Mouse (Mus musculus) forebrain, embryonic 12.5 days (tissue): ENCODE measurements around the gene Mrpl51. TPM values are rescaled to one million over a fixed set of nuclear protein-coding genes. Genes with fewer than 3 reads are reported as not detected.
A peak's percentile ranks its signal among the peaks of the same experiment; 100 is the strongest.

ENCODE experiments used
- ATAC-seq: fragments of 200-750 bp; cut with Nextera tagmentation; 2 replicates; pipeline ENCODE4 v1.8.0; 2017; ENCODE audit warnings: moderate TSS enrichment; ENCODE audit not compliant: low FRiP score
- H3K27ac ChIP-seq: fragments of 300-500 bp; sonication (generic); 2 replicates; pipeline ENCODE4 v1.5.1; 2016; ENCODE audit warnings: mild to moderate bottlenecking
- H3K27me3 ChIP-seq: fragments of 300-500 bp; sonication (generic); 2 replicates; pipeline ENCODE4 v1.6.1; 2016; ENCODE audit warnings: mild to moderate bottlenecking
- H3K36me3 ChIP-seq: fragments of 300-500 bp; sonication (generic); replicated peaks from 2 replicates; pipeline ENCODE4 v1.6.1; 2016; ENCODE audit warnings: mild to moderate bottlenecking
- H3K4me1 ChIP-seq: fragments of 300-500 bp; sonication (generic); 2 replicates; pipeline ENCODE4 v1.6.1; 2016
- H3K4me2 ChIP-seq: fragments of 300-500 bp; sonication (generic); 2 replicates; pipeline ENCODE4 v1.6.1; 2016; ENCODE audit warnings: mild to moderate bottlenecking, moderate library complexity
- H3K4me3 ChIP-seq: fragments of 300-500 bp; sonication (generic); replicated peaks from 2 replicates; pipeline ENCODE4 v1.5.1; 2016; ENCODE audit warnings: mild to moderate bottlenecking
- H3K9ac ChIP-seq: fragments of 300-500 bp; sonication (generic); 2 replicates; pipeline ENCODE4 v1.6.1; 2016; ENCODE audit warnings: mild to moderate bottlenecking
- H3K9me3 ChIP-seq: fragments of 300-500 bp; sonication (generic); 2 replicates; pipeline ENCODE4 v1.6.1; 2016
- WGBS: fragments of 180-500 bp; shearing (Covaris S2); methylation state at CpG from one replicate; pipeline ENCODE4 v1.1.7; 2016; 5-methylcytosine and 5-hydroxymethylcytosine counted together
- polyA plus RNA-seq: library from polyadenylated mRNA; unstranded; fragments of >200 nt; fragmentation: Nextera tagmentation; extraction: Ambion mirVana; gene quantifications from 2 replicates; pipeline ENCODE4 v1.2.1, GENCODE M21; 2016

Mrpl51 gene
- polyA plus RNA-seq: 192 and 193 TPM in 2 replicates

DNA sequence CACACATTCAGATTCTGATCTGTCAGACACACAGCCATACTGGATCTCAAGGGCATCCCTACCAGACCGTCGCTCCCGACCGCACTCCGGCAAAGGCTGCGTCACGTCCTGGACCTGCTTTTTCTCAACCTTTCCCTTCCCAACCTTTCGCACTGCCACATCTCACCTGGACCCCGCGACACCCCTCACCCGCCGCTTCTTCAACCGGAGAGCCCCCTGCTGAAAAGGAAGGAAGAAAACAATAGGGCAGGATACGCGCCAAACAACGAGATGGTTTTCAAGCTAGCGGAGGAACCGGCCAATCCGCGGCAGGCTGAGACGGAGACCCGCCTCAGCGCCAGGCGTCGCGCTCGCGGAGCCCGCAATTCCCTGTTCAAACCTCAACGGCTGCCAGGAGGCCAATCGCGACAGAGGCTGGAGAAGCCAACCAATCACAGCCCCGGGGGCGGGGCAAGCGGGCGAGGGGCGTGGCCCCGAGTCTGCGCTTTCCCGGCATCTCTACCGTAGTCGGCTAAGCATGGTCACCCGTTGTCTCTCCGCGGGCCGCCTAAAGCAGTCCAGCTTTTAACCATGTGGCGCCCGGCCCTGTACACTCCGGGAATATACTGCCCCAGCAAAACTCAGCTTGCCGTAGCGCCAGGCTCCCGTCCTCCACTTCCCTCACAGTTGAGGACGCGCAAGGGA is at the start of gene Mrpl51, which contains the start of gene Ncapd2:
Gene Mrpl51 (plus strand): TSS at position 470 of the 684 bp plus-strand sequence.
Gene Ncapd2 (minus strand): TSS at position 370 of the 684 bp plus-strand sequence.
- ATAC-seq: peak; percentile 97

GRCm38 (mm10) chr6:125142436-125142835 is 49.2 kb upstream of the Mrpl51 start:
- H3K27me3 ChIP-seq: no peaks in the 10 kb centered on the region
- WGBS: 92% methylated on average over 8 of the region's 8 CpGs
- no peak overlapping the region for H3K27ac ChIP-seq
- peaks cover 62% of the 10 kb centered on the region for H3K36me3 ChIP-seq
- no peak overlapping the region for H3K4me2 ChIP-seq
- peaks cover 27% of the 10 kb centered on the region for H3K4me1 ChIP-seq
- no peak overlapping the region for H3K9ac ChIP-seq
- no peak for ATAC-seq
- no peaks in the 10 kb centered on the region for H3K9me3 ChIP-seq
- H3K4me3 ChIP-seq: no peak overlapping the region

More for the DNA sequence above, at the start of gene Mrpl51, which contains the start of gene Ncapd2:
- Histone ChIP-seq H3K36me3 (peaks cover 53% of the 10 kb centered on the region), H3K4me2 (peak within 1 kb of the TSS; percentile 80), H3K27ac (peak within 1 kb of the TSS; percentile 99), H3K4me3 (peak within 1 kb of the TSS; percentile 66), H3K9me3 (no peaks in the 10 kb centered on the region), H3K27me3 (no peaks in the 10 kb centered on the region), H3K9ac (peak within 1 kb of the TSS; percentile 72), H3K4me1 (peaks cover 36% of the 10 kb centered on the region)
- under 1% methylated on average over 54 of the region's 54 CpGs for WGBS

DNA sequence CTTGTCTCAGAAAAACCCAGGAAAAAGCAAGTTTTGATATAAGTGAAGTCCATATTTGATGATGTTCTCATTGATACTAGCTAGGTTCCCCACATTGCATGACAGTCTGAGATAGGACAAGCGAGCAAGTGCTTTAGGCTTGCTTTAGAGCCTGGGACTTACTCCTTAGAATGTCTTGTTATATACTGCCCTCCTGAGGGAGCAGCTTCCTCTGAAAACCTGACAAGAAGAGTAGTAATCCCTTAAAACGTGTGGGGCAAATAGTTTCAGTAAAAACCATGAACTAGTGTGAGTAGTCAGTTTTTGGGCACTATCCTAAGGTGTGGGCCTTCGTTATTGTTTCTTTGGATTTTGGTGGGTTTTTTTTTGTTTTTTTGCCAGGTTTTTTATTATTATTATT is 48.5 kb upstream of the Mrpl51 start:
- H3K9ac ChIP-seq: no peak overlapping the region
- WGBS: 79% methylated on average over 3 of the region's 3 CpGs

DNA sequence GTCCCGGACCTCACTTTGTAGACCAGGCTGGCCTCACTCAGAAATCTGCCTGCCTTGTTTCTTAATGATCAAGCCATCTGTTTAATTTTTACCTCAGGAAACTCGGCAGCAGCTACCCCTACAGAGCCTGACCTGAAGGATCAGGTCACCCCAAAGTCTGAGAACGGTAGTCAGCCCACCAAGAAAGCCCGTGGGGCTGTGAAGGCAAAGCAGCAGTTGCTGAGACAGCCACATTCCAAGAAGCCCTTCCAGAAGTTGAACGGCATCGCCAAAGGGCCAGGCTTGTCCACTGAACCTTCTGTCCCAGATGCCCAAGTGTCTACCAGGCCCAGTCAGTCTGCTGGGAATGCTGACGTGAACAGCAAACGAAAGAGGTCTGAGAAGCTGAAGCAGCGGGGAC is 47.7 kb upstream of the Mrpl51 start:
- Histone ChIP-seq H3K4me1 (peaks cover 42% of the 10 kb centered on the region), H3K27ac (no peak overlapping the region), H3K4me3 (no peak overlapping the region), H3K9me3 (no peaks in the 10 kb centered on the region), H3K36me3 (peaks cover 51% of the 10 kb centered on the region), H3K4me2 (no peak overlapping the region), H3K27me3 (no peaks in the 10 kb centered on the region), H3K9ac (no peak overlapping the region)
- no peak for ATAC-seq
- 81% methylated on average over 9 of the region's 9 CpGs for WGBS

More for the DNA sequence above, 48.5 kb upstream of the Mrpl51 start:
- H3K27ac ChIP-seq: no peak overlapping the region
- no peak overlapping the region for H3K4me3 ChIP-seq
- H3K9me3 ChIP-seq: no peaks in the 10 kb centered on the region
- H3K4me2 ChIP-seq: no peak overlapping the region
- H3K4me1 ChIP-seq: peaks cover 34% of the 10 kb centered on the region
- peaks cover 55% of the 10 kb centered on the region for H3K36me3 ChIP-seq
- no peaks in the 10 kb centered on the region for H3K27me3 ChIP-seq
- ATAC-seq: no peak

DNA sequence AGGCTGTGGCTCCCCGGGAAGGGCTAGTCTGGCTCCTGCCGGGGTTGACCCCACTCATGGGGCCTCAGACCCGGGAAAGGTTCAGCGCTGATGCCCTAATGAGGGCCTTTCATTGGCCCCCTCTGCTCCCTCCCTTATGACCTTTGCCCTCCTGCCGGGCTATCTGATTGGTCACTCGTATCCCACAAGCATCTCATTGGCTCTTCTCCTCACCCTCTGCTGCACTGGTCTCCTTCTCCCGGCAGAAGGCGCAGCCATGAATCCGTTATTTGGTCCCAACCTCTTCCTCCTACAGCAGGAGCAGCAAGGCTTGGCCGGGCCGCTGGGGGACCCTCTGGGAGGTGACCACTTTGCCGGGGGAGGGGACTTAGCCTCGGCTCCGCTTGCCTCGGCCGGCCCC is 46.6 kb upstream of the Mrpl51 start, which contains the start of gene Iffo1:
Gene Iffo1 (plus strand): TSS at position 241 of the 400 bp plus-strand sequence.
- Histone ChIP-seq H3K9me3 (no peaks in the 10 kb centered on the region), H3K4me1 (peaks cover 44% of the 10 kb centered on the region), H3K9ac (peak within 1 kb of the TSS; percentile 92), H3K4me2 (peak within 1 kb of the TSS; percentile 65), H3K27ac (peak within 1 kb of the TSS; percentile 94), H3K27me3 (no peaks in the 10 kb centered on the region), H3K4me3 (peak within 1 kb of the TSS; percentile 75), H3K36me3 (peaks cover 40% of the 10 kb centered on the region)
- WGBS: under 1% methylated on average over 16 of the region's 16 CpGs
- ATAC-seq: peak; percentile 94

GRCm38 (mm10) chr6:125145479-125145951 is 46.1 kb upstream of the Mrpl51 start:
- Histone ChIP-seq H3K9me3 (no peaks in the 10 kb centered on the region), H3K27me3 (no peaks in the 10 kb centered on the region), H3K4me1 (peaks cover 44% of the 10 kb centered on the region), H3K4me2 (peak overlapping the region; percentile 65), H3K4me3 (peak overlapping the region; percentile 75), H3K36me3 (peaks cover 35% of the 10 kb centered on the region), H3K27ac (peak overlapping the region; percentile 94), H3K9ac (peak overlapping the region; percentile 92)
- under 1% methylated on average over 33 of the region's 35 CpGs for WGBS
- peak; percentile 74 for ATAC-seq

GRCm38 (mm10) chr6:125146148-125146547 is 45.5 kb upstream of the Mrpl51 start:
- WGBS: 61% methylated on average over 7 of the region's 7 CpGs
- H3K27ac ChIP-seq: no peak overlapping the region

GRCm38 (mm10) chr6:125146797-125147196 is 44.8 kb upstream of the Mrpl51 start:
- WGBS: 89% methylated on average over 4 of the region's 4 CpGs
- Histone ChIP-seq H3K9me3 (no peaks in the 10 kb centered on the region), H3K4me3 (peak overlapping the region; percentile 75), H3K4me1 (peaks cover 44% of the 10 kb centered on the region), H3K4me2 (peak overlapping the region; percentile 65), H3K36me3 (peaks cover 31% of the 10 kb centered on the region), H3K9ac (no peak overlapping the region), H3K27ac (no peak overlapping the region), H3K27me3 (no peaks in the 10 kb centered on the region)
- ATAC-seq: no peak

More at GRCm38 (mm10) chr6:125146148-125146547, 45.5 kb upstream of the Mrpl51 start:
- Histone ChIP-seq H3K36me3 (peaks cover 32% of the 10 kb centered on the region), H3K27me3 (no peaks in the 10 kb centered on the region), H3K4me3 (peak overlapping the region; percentile 75), H3K4me1 (peaks cover 44% of the 10 kb centered on the region), H3K9ac (peak overlapping the region; percentile 92), H3K9me3 (no peaks in the 10 kb centered on the region), H3K4me2 (peak overlapping the region; percentile 65)
- no peak for ATAC-seq

DNA sequence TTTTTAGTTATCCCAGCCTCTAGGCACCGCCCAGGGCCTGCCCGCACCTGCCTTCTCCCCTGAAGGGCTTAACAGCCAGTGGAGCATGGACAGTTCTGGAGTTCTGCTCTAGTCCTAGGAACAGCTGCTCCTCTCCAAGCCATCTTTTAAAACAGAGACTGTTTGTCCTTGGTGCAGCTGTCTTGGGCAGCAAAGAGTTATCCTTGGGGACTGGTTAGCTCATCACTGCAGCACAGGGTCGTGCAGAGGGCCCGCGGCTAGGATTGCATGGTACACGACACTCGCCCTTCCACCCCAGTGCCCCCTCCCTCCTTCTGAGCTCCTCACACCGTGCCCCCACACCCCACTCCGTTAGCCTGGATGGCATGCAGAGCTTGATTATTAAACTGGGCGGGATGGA is 44.3 kb upstream of the Mrpl51 start:
- H3K9me3 ChIP-seq: no peaks in the 10 kb centered on the region
- H3K27me3 ChIP-seq: no peaks in the 10 kb centered on the region
- ATAC-seq: no peak
- peaks cover 30% of the 10 kb centered on the region for H3K36me3 ChIP-seq
- H3K4me2 ChIP-seq: peak overlapping the region; percentile 65
- no peak overlapping the region for H3K4me3 ChIP-seq
- H3K4me1 ChIP-seq: peaks cover 44% of the 10 kb centered on the region
- 0 out of 2 replicates have a peak overlapping the region, but pooled peaks have one; percentile 9 for H3K9ac ChIP-seq
- 70% methylated on average over 10 of the region's 10 CpGs for WGBS
- 0 out of 2 replicates have a peak overlapping the region, but pooled peaks have one; percentile 25 for H3K27ac ChIP-seq

DNA sequence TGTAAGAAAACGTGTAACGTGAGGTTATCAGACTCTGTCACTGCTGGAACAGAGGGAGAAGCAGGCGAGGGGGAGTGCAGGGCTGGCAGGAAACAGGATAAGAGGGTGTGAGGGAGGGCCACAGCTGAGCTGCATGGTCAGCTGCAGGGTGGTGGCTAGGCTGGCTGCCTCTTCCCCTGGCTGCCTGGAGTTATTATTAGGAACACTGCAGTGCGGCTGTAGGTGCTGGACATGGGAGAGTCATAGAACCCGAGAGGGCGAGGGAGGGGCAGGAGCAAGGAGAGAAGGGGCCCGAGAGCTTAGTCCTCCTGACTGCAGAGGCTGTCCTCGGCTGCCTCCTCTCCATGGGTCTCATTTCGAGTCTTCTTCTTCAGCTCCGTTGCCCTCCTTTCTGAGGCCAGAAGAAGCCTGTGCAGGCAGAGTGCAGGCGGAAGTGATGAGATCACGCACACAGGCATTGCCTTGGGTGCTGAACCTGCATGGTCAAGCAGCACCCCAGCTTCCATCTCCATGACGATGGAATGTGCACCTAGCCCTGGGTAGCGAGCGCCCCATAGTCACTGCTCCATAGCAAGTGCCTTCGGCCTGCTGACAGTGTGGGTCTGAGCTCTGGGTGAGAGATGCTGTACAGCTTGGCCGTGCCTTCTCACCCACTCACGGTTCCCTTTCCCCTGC is 43.2 kb upstream of the Mrpl51 start:
- Histone ChIP-seq H3K36me3 (peaks cover 38% of the 10 kb centered on the region), H3K4me1 (peaks cover 44% of the 10 kb centered on the region), H3K27ac (0 out of 2 replicates have a peak overlapping the region, but pooled peaks have one; percentile 5), H3K27me3 (no peaks in the 10 kb centered on the region), H3K4me3 (no peak overlapping the region), H3K9ac (peak overlapping the region; percentile 36; the same call in 1 of the 2 replicates), H3K9me3 (no peaks in the 10 kb centered on the region), H3K4me2 (no peak overlapping the region)
- no peak for ATAC-seq
- WGBS: 80% methylated on average over 18 of the region's 18 CpGs

- Histone ChIP-seq H3K4me3 (no peak overlapping the region), H3K4me2 (no peak overlapping the region), H3K9ac (no peak overlapping the region), H3K36me3 (peaks cover 37% of the 10 kb centered on the region), H3K9me3 (no peaks in the 10 kb centered on the region), H3K27ac (no peak overlapping the region), H3K27me3 (no peaks in the 10 kb centered on the region), H3K4me1 (peaks cover 44% of the 10 kb centered on the region)
- 85% methylated on average over 16 of the region's 16 CpGs for WGBS
- no peak for ATAC-seq
Measured at GRCm38 (mm10) chr6:125148926-125149568, 42.6 kb upstream of the Mrpl51 start.

- Histone ChIP-seq H3K4me1 (peaks cover 41% of the 10 kb centered on the region), H3K9ac (no peak overlapping the region), H3K36me3 (peaks cover 35% of the 10 kb centered on the region), H3K4me2 (no peak overlapping the region), H3K27ac (no peak overlapping the region), H3K27me3 (no peaks in the 10 kb centered on the region), H3K9me3 (no peaks in the 10 kb centered on the region), H3K4me3 (no peak overlapping the region)
- ATAC-seq: no peak
- 80% methylated on average over 7 of the region's 7 CpGs for WGBS
Measured at GRCm38 (mm10) chr6:125149569-125149950, 42.0 kb upstream of the Mrpl51 start.
